Mouse (Mus musculus): ENCODE results near the gene Cant1. TPM values are rescaled to one million over a fixed set of nuclear protein-coding genes. Genes with fewer than 3 reads are reported as not detected.
A peak's percentile ranks its signal among the peaks of the same experiment; 100 is the strongest.

Gene Cant1
- total RNA-seq (2015) (17.6 and 19.2 TPM in 2 replicates), total RNA-seq (2017) (18.7 and 20.0 TPM in 2 replicates)

DNA sequence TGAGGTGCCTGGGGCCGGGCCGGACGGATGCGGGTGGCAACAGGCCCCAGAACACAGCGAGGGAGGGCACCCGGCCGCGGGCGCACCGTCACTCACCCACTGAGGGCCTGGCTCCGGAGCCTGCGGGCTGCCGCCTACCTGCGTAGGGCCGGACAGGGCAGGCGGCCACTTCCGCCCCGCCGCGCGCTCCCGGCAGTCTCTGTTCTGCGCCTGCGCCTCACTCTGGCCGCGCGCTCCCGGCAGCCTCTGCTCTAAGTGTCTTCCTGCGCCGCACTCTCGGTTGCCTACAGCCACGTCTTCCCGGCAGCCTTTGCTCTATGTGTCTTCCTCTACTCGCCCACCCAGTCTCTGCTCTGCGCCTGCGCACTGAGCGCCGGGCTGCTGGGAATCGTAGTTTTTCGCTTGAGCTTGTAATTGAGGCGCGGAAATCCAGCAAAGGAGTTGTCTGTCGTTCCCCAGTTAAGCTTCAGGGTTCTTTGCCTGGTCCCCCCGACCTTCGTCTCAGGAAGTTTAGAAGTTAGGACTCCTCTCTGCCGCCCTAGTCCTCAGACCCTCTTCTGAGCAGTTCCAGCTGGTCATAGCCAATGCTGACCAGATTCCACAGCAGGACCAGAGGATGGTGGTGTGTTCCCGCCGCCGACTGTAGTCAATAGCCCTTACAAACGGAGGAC is at the start of gene Cant1:
Gene Cant1, minus strand, starts transcription at position 253 of the 671 bp plus-strand sequence.
- ATAC-seq (replicated peaks; ENCODE audit: poor library complexity): peak; percentile 93

DNA sequence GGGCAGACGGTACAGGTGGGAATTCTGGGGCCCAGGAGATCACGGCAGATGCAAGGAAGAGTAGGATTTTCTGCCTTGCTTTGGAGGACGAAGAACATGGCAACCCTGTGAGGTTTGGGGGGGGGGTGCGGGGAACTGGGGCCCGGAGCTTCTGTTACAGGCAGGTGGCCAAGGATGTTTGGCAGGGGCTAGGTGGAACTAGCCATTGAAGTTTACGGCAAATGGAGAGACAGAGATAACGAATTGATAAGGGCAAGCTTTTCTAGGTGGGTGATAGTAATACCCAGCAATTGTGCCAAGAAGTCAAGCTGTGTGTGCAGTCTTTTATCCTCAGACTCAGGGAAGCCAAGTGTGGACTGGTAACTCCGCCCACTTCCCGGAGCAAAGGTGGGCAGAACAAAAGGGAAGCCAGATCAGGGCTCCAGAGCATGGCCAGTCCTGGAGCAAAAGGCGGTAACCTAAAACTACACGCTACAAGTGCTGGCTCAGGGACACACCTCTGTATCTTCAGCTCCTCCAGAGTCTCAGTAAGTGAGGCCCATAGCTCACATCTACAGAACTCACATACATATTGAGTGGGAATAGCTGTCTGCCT is 48.7 kb upstream of the Cant1 start:
- peak; percentile 61 for ATAC-seq (replicated peaks; ENCODE audit: poor library complexity)

DNA sequence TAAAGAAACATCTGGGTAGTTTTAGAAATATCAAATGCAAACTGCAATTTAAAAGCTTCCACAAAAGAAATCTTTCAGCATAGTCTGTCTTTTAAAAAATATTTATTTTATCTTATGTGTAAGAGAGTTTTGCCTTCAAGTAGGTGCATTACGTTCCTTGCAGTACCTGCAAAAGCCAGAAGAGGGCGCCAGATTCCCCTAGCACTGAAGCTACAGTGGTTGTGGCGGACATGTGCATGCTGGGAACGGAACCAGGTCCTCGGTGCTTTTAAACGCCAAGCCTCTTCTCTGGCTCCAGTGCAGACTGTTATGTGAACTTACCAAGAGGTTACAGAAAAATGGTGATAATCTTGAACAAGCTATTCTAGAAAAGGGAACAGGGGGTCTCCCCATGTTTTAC is 41.4 kb upstream of the Cant1 start:
- ATAC-seq (replicated peaks; ENCODE audit: poor library complexity): 0 out of 2 replicates have a peak, but pooled peaks have one; percentile 35

DNA sequence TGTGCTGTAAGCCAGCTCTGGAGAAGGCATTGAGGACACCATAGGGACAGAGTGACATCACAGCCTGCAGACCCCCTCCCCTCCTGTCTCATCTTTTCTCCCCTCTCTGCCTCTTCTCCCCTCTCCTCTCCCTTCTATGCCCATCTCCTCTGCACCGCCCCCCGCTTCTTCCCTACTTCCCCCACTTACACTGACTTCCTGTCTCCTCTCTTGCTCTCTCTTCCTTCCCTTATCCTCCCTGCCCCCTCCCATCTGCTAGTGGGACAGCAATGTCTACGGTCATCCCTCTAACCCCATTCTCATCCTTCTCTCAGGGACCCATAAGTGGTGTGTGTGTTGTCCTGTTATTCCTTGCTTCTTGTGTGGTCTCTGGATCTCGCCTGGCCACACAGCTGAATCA is 40.6 kb upstream of the Cant1 start:
- ATAC-seq (replicated peaks; ENCODE audit: poor library complexity): peak; percentile 52

DNA sequence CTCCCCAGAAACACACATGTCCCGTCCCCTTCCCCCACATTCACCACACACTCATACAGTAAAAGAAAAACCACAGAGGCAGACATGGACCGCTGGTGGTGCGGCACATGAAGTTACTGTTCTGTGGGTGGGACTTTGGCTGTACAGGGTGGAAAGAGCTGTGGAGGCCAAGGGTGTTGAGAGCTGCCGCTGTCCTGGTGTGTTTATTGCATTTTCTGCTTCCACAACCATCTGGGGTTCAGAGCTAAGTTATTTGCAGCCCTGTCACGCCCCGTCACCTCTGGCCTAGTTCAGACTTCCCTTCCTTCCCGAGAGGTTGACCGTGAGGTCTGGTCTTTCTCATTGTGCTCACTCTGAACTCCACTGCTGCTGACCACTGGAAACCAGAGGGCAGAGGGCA is 40.2 kb upstream of the Cant1 start:
- ATAC-seq (replicated peaks; ENCODE audit: poor library complexity): peak; percentile 34

DNA sequence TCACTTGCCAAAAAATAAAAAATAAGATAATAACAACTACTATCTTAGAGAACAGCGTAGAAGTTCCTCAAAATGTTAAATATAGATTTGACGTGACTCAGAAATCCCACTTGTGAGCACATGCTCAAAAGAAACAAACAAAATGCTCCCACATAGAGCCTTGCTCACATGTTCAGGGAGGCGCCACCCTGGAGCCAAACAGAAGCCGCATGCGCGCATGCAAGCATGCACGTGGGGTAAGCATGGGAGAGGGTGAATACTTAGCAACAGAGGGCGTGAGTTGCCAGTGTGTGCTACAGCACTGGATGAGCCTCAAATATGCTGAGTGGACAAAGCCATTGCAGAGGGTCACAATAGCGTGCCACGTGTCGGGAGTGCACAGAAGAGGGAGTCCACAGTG is 38.1 kb upstream of the Cant1 start:
- peak; percentile 18; the same call in 1 of the 2 replicates for ATAC-seq (replicated peaks; ENCODE audit: poor library complexity)

DNA sequence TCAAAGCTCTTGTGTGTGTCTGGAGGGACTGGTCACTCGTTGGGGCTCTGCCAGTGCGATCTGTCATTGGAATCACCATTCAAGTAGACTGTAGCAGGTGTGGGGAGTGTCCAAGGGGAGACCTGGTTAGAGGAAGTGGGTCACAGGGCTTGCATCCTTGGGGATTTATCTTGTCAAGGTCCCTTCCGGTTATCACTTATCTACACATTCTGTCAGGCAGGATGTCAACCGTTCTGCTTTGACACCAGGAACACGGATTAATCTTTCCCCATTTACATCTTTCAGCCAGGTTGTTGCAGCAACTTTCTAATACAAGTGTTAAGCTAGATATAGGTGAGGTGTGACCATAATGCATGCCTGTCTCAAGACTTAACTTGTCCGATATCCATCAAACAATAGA is 36.9 kb upstream of the Cant1 start:
- ATAC-seq (replicated peaks; ENCODE audit: poor library complexity): no peak

DNA sequence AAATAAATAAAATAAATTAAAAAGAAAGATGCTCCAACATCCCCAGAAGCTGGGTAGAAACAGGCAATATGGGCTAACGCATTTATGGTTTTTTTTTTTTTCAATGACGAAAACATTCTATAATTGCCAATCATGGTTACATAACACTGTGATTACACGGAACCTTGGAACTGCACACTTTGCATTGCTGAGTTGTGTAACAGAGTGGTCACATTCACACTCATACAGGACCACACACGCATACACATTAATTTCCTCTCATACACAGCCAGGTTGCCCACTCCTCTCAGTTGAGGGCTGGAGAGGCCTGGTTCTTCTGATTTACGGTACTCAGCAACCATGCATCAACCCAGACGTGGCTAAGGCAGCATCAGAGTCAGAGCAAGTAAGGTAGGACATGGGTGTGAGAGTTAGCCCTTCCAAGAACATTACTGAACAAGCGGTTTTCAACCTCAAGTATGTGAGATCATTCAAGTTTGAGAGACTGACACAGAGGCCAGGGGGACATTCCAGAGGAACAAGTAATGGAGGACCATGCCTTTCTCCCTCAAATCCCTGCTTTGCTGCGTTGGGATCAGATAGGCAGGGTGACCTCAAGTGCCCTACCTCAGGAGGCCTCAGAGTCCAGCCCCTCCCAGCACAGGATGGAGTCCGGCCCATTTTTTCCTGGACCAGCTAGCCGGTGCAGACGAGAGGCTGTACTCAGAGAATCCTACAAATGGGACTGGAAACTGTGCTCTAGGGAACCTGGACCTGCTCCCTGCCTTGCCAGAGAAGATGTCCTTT is 35.2 kb upstream of the Cant1 start:
- peak; percentile 53 for ATAC-seq (replicated peaks; ENCODE audit: poor library complexity)

DNA sequence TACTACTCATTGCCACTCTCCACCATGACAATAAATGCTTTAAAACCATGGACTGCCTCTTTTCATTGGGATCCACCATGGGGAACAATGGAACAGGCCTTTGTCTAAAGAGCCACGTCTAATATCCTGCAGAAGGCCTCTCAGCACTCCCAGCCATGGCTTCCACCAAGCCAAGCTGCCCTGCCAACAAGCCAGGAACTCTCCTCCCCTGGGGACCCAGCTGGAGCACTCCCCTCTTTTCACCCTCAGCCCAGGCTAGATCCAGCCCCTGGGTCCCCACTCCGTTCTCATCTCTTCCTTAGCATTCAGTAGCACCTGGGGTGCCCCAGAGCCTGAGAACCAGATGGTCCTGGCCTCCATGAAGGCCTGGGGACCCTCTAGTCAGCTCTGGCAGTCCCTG is 34.1 kb upstream of the Cant1 start:
- ATAC-seq (replicated peaks; ENCODE audit: poor library complexity): no peak

DNA sequence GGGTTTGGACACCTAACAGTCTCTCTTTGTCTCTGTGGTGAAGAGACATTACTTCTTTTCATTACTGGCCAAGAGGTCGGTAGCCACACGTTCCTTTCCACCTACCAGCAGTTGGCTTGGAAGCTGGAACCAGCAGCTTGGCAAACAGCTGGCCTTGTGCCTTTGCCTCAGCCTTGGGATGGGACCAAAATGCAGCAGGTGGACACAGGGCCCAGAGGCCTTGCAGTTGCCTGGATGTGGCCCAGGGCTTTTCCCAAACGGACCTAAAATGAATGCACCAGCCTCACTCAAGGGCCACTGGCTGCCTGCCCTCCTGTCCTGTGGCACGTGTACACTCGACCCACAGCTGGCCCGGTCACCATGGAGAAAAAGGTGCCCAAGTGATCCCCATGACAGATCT is 32.3 kb upstream of the Cant1 start:
- no peak for ATAC-seq (replicated peaks; ENCODE audit: poor library complexity)

DNA sequence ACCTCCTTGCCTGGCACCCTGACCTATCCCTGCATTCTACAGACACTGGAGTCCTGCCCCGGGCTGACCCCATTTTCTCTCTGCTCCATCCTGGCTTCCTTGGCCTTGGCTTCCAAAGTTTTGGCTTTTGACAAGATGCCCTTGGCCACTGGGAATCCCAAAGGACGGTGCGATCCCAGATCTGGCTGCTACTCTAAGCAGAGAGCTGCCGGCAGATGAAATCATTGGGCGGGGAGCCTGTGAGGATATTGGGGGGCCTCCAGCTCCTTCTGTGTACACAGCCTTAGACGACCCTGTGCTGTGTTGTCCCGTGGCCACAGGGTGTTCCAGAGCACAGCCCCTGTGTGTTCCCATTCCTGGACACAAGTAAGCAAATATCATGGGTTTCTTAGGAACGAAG is 29.5 kb upstream of the Cant1 start:
- ATAC-seq (replicated peaks; ENCODE audit: poor library complexity): no peak

DNA sequence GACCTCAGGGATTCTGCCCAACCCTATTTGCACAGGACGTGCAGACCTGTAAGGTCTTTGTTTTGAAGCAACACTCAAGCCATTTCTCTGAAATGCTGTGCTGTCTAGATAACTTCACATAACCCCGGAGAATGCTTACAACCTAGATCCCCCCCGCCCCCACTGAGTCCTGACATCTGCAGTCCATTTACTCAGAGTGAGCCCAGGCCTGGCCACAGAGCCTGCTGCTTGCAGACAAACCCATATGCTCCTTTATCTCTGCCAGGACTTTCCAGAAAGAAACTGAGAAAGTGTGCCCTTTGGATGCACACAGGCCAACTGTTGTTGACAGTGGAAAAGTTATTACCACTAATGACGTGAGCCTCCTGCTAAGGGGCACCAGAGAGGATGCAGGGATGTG is 28.5 kb upstream of the Cant1 start:
- no peak for ATAC-seq (replicated peaks; ENCODE audit: poor library complexity)

DNA sequence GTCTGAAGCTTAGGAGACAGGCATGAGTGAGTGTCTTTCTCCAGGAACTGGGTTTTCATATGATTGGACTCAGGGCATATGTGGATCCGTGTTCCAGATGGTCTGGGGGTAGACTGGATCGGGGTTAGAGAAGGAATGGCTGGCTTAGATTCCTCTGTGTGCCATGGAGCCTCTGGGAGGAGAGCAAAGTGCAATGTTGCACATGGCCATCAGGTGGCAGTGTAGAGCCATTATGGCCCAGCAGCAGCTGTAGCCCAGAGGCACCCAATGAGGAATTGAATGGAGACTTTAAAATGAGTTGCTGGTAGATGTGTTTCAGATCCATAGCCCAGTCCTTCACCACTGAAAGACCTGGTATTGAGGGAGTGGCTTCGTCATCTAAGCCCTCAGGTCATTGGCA is 27.0 kb upstream of the Cant1 start:
- peak; percentile 90 for ATAC-seq (replicated peaks; ENCODE audit: poor library complexity)

DNA sequence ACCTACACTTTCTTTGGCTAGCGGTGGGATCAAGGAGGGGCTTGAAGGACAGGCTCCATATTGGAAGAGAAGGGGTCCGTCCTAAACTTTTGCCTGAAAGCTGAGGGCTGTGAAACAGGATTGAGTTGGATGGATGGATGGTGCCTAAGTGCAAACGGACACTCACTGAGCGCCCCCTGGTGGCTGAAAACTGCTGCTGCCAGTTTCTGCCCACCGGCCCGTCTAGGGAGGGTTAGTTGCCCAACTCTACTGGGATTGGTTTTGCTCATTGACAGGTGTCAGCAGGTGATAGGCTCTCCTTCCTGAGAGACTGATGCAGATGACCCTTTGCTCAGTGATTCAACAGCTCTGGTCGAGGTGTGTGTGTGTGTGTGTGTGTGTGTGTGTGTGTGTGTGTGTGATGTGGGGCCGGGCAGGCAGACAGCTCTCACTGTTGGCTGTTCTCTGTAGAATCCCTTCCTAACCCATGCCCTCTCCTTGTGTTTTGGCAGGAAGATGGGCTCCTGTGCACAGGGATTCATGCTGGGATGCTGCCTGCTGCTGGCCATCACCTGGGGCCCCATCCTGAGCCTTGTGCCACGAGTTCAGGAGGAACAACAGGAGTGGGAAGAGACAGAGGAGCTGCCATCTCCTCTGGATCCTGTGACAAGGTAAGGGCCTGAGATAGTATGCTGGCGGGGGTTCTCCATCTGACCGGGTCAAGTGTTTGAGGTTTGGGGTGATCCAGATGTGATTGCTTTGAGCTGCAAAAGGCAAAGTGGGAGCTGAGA is 24.5 kb upstream of the Cant1 start:
- ATAC-seq (replicated peaks; ENCODE audit: poor library complexity): peak; percentile 68

DNA sequence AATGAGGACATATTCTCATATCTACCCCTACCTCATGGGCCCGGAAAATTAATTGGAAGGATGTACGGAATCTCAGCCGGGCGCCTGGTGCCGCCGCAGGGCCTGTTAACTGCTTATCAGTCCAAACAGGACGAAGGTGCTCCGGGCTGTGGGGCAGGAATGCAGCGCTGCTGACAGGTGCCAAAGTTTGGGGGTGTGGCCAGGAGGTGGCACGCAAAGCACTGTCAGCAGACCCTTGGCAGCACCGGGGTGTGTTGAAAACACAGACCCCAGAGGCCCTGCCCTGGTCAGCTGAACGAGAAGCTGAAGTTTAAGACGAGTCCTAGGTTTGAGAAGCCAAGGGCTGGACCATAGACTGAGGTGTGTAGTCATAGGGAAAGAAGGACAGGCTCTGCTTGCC is 23.8 kb upstream of the Cant1 start:
- ATAC-seq (replicated peaks; ENCODE audit: poor library complexity): no peak

DNA sequence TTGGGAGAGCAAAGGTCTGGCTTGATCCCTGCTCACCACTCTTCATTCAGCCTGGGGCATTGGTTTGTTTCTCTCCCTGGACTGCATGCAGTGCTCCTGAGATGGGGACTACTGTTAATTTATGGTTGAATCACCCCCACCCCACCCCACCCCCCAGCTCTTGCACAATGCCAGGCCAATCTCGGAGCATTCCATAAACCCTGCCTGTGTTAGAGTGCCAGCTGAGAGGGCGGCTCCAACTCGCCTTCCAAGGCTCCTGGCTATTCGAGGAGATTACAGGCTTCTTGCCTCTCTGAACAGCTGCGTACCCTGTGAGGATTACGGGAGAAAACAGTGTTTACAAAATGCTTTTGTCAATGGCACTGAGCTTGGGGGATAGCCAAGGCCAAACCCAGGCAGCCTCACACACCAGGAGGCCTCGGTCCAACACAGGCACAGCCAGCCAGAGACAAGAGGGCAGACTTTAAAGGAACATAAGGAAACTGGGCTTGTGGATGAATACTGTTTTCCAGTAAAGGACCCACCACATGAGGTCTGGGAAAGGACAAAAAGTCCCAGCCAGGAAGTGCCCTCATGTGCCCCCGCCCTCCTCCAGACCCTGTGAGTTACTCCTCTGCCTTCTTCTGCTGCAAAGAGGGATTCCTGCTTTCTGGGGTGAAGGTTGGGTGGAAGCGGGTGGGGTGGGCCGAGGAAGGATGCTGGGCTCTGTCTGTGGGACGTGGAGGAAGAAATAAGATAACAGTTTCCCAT is 20.0 kb upstream of the Cant1 start:
- ATAC-seq (replicated peaks; ENCODE audit: poor library complexity): no peak

DNA sequence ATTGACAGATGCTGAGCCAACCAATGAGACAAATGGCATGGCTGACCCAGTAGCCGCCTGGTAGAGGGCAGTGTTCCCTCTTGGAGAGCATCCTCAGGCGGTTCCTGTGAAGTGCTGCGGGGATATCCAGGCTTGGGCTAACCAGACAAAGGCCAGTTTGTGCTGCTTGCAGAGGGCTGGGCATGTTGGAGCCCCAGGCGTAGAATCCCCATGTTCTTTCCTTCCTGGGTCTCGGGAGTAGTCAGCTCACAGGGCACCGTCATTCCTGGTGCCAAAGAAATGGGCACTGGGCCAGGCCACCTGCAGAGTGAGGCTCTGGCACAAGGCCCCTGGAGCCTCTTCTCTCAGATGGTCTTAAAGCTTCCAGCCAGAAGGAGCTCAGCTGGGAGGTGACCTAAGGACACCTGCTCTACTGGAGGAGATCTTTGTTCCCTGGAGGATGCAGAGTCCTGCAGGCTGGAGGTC is 17.6 kb upstream of the Cant1 start:
- no peak for ATAC-seq (replicated peaks; ENCODE audit: poor library complexity)

DNA sequence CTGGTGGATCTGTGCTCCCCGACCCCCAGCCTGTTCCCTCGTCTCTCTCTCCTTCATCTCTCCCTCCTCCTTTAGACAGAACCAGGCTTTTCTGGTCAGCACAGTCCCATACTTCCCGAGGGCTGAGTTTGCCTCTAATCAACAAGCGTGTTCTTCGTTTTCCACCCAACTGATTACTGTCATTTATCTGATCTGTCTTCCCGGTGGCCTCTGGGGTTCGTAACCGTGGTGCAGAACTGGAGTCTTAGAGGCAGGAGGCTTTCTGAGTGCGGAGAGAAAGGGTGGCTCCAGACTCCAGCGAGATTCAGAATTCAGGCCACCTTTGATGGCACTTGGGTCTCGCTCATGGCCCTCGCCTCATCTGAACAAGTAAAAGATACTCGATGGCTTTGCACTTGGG is 15.2 kb upstream of the Cant1 start:
- no peak for ATAC-seq (replicated peaks; ENCODE audit: poor library complexity)

DNA sequence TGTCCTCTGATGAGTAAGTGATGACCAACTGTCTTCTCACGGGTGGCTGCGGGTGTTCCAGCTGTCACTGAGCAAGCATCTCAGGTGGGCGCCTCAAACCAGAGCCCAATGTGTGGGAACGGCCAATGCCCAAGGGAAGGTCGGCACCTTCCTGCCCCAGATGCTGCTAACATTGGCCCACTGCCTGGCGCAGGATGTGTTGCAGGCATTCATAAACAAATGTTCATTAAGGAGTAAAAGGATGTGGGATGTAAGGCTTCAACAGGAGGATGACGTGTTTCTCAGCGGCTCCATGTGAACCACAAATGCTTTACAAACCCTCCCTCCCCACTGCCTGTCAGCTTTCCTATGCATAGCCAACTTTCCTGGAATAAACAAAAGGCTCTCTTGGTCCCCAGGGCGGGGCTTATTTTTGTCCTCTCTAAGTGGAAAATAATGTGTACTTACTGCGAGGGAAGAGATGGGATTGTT is 14.5 kb upstream of the Cant1 start:
- no peak for ATAC-seq (replicated peaks; ENCODE audit: poor library complexity)
